Mouse (Mus musculus): ENCODE measurements around the gene Izumo1r. TPM values are rescaled to one million over a fixed set of nuclear protein-coding genes. Genes with fewer than 3 reads are reported as not detected.

Izumo1r gene
- polyA plus RNA-seq, 1 experiment from 2014 or later: not detected

DNA sequence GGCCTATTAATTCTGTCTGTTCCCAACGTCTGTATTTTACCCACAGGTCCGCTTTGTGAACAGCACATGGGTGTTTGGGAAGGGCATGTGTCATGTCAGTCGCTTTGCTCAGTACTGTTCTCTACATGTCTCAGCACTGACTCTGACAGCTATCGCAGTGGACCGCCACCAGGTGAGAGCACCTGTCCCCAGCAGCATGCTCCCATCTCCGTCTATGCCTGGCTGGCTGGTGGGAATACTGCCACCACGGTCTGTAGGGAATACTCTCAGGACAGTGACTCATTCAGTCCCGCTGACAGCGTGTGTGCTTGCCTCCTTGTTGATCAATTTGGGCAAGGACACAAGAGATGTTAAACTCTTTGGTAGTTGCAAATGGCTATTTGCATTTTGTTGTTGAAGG, 39.0 kb downstream of the Izumo1r start:
- Histone ChIP-seq H3K27me3 (ENCODE audit: control insufficient read depth, insufficient read depth, low read depth, low read length) (peaks cover 14% of the 10 kb centered on the region), H3K9me3 (replicated peaks; ENCODE audit: control insufficient read depth, low read length, poor library complexity, severe bottlenecking) (no peaks in the 10 kb centered on the region), H3K9ac (ENCODE audit: low read depth, low read length) (no peak overlapping the region), H3K4me2 (ENCODE audit: low read length) (no peak overlapping the region), H3K4me3 (ENCODE audit: low read depth, low read length) (no peak overlapping the region), H3K27ac (ENCODE audit: low read length) (no peak overlapping the region), H3K4me1 (ENCODE audit: control insufficient read depth, insufficient read depth, low read length) (peaks cover 5% of the 10 kb centered on the region; the same call in 1 of the 2 replicates), H3K36me3 (ENCODE audit: control insufficient read depth, insufficient read depth, low read length) (no peaks in the 10 kb centered on the region)
- ATAC-seq: no peak
- 85% methylated on average over 9 of the region's 9 CpGs for WGBS

DNA sequence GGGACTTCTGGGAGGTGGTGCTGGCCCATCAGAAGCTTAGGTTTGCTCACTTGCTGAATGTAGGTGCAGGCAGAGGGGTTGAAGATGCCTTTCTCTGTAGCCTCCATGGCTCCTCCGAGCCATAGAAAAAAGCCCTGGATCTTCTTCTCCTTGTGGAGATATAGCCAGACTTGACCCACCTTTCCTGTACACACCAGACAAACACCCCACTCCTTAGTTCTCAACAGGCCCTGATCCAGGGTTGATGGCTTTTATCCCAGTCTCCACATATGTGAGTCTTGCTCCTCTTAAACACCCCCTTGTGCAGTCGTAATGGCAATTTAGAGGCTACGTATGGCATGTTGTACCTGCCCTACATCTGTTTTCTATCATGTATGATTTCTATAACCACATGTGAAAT, 40.6 kb downstream of the Izumo1r start:
- Histone ChIP-seq H3K9ac (ENCODE audit: low read depth, low read length) (no peak overlapping the region), H3K4me2 (ENCODE audit: low read length) (no peak overlapping the region), H3K4me3 (ENCODE audit: low read depth, low read length) (no peak overlapping the region), H3K27me3 (ENCODE audit: control insufficient read depth, insufficient read depth, low read depth, low read length) (peaks cover 23% of the 10 kb centered on the region), H3K36me3 (ENCODE audit: control insufficient read depth, insufficient read depth, low read length) (no peaks in the 10 kb centered on the region), H3K4me1 (ENCODE audit: control insufficient read depth, insufficient read depth, low read length) (peaks cover 8% of the 10 kb centered on the region; the same call in 1 of the 2 replicates), H3K9me3 (replicated peaks; ENCODE audit: control insufficient read depth, low read length, poor library complexity, severe bottlenecking) (no peaks in the 10 kb centered on the region), H3K27ac (ENCODE audit: low read length) (no peak overlapping the region)
- no peak for ATAC-seq
- 89% methylated on average over 3 of the region's 3 CpGs for WGBS

DNA sequence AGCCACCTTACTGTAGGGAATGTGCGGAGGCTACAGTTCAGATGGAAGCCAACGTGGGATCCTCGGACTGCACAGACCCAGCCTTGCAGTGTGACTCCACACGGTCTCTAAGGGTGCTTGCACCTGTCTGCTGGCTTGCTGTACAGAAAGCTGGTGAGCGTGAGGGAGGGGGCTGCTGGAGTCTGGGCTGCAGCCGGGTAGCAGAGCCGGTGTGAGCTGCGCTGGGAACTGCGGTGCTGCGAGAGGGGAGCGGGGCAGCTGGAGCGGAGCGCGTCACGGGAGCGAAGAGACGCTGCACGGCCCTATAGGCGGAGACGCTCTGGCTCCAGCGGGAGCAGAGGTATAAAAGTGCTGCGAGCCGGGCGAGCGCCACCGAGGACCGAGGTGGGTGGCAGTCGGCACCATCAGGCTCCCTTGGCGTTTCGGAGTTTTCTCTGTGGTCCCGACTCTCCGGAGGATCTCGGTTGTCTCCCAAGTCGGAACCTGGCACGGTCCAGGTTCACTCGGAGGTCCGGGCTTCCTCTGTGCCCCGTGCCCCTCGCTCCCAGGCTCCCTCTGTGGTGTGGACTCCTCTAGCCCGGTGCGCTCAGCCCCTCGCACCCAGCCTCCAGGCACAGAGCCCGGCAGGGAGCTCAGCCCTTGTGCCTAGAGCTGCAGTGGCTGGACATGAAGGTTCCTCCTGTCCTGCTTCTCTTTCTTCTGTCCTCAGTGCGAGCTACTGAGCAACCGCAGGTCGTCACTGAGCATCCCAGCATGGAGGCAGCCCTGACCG, 43.7 kb downstream of the Izumo1r start, which contains the start of gene Gpr83:
Gene Gpr83 (plus strand): TSS at position 343 of the 772 bp plus-strand sequence.
- ATAC-seq: peak; percentile 95
- Histone ChIP-seq H3K4me1 (ENCODE audit: control insufficient read depth, insufficient read depth, low read length) (peaks cover 8% of the 10 kb centered on the region; the same call in 1 of the 2 replicates), H3K27ac (ENCODE audit: low read length) (no peak within 1 kb of the TSS), H3K4me3 (ENCODE audit: low read depth, low read length) (peak within 1 kb of the TSS; percentile 51), H3K4me2 (ENCODE audit: low read length) (peak within 1 kb of the TSS; percentile 89), H3K36me3 (ENCODE audit: control insufficient read depth, insufficient read depth, low read length) (no peaks in the 10 kb centered on the region), H3K9ac (ENCODE audit: low read depth, low read length) (peak within 1 kb of the TSS; percentile 66), H3K9me3 (replicated peaks; ENCODE audit: control insufficient read depth, low read length, poor library complexity, severe bottlenecking) (no peaks in the 10 kb centered on the region), H3K27me3 (ENCODE audit: control insufficient read depth, insufficient read depth, low read depth, low read length) (peaks cover 21% of the 10 kb centered on the region)
- WGBS: 2% methylated on average over 46 of the region's 47 CpGs

DNA sequence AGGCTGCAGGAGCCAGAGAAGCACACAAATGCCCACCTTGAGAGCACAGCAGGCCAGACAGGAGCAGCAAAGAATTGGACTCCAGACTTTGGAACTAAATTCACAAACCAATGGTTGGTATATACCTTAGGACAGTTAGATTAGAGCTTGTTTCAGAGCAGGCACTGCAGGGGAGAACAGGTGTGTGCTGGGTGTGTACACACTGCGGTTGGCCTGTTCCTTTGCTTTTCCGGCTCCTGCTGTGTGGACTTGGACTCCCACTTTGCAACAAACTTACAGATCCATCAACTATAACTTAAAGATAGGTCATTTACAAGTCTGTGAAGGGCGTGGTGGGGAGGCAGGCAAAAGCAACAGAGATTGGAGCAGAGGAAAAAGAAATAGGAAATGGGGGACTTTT, 45.0 kb downstream of the Izumo1r start:
- H3K9ac ChIP-seq (ENCODE audit: low read depth, low read length): no peak overlapping the region
- no peak overlapping the region for H3K4me2 ChIP-seq (ENCODE audit: low read length)
- no peaks in the 10 kb centered on the region for H3K36me3 ChIP-seq (ENCODE audit: control insufficient read depth, insufficient read depth, low read length)
- H3K4me3 ChIP-seq (ENCODE audit: low read depth, low read length): no peak overlapping the region
- WGBS: 91% methylated on average over 3 of the region's 3 CpGs
- H3K27me3 ChIP-seq (ENCODE audit: control insufficient read depth, insufficient read depth, low read depth, low read length): peaks cover 21% of the 10 kb centered on the region
- no peak overlapping the region for H3K27ac ChIP-seq (ENCODE audit: low read length)
- ATAC-seq: no peak
- H3K4me1 ChIP-seq (ENCODE audit: control insufficient read depth, insufficient read depth, low read length): peaks cover 8% of the 10 kb centered on the region; the same call in 1 of the 2 replicates
- H3K9me3 ChIP-seq (replicated peaks; ENCODE audit: control insufficient read depth, low read length, poor library complexity, severe bottlenecking): no peaks in the 10 kb centered on the region

DNA sequence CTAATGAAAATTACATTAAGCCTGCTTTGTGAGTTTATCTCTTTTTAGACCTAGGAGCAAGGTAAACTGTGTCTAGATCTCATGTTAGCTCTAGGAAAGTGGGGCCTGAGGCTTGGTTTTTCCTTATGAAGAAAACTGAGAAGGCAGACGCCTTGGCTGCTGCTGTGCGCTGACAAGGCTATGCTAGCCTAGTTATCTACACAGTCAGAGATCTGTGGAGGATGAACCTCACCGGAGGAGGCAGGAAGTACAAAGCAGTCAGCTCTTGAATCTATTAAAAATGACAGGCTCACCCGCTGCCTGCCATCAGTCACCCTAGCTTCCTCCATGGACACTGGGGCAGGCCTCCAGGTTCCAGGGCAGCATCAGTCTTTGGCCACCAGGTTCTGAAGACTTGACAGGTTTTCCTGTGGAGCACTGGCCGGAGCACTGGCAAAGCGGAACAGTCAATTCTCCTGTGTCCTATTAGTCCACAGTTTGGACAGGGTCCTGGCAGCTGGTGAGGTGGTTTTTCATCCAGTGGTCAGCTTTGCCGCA, 45.5 kb downstream of the Izumo1r start:
- Histone ChIP-seq H3K36me3 (ENCODE audit: control insufficient read depth, insufficient read depth, low read length) (no peaks in the 10 kb centered on the region), H3K27me3 (ENCODE audit: control insufficient read depth, insufficient read depth, low read depth, low read length) (peaks cover 21% of the 10 kb centered on the region), H3K4me2 (ENCODE audit: low read length) (no peak overlapping the region), H3K9me3 (replicated peaks; ENCODE audit: control insufficient read depth, low read length, poor library complexity, severe bottlenecking) (no peaks in the 10 kb centered on the region), H3K27ac (ENCODE audit: low read length) (no peak overlapping the region), H3K4me3 (ENCODE audit: low read depth, low read length) (no peak overlapping the region), H3K9ac (ENCODE audit: low read depth, low read length) (no peak overlapping the region), H3K4me1 (ENCODE audit: control insufficient read depth, insufficient read depth, low read length) (peaks cover 8% of the 10 kb centered on the region; the same call in 1 of the 2 replicates)
- no peak for ATAC-seq
- 70% methylated on average over 7 of the region's 7 CpGs for WGBS

DNA sequence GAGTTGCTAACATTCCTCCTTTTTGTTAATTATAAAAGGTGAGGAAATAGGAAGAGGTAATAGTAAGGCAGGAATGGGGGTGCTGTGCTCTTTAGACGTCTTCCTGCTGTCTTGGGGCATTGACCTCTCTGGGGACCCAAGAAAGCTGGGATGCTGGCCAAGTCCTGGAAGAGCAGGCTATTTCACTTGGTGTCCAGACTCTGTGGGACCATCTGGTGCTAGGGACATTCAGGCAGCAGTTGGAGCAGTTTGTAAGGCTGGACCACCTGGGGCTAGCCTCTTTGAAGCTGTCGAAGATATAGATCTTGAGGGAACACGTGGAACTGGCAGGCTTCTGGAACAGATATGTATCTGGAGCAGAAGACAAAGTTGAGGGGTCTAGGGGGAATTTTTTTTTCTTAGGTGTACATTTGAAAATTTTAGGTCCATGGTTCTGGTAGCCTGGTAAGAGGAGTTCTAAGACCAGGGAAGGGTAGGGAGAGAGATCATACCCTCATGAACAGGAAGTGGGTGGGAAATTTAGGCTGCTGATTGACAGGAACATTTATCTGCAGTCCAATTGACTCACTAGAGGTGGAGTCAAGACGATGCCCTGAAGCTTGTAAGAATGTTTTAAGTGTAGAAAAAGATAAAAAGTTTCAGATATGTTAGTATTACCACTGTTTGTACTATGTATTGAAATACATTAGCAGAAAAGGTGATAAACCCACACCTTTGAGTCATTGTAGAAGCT, 46.7 kb downstream of the Izumo1r start:
- WGBS: 57% methylated on average over 4 of the region's 4 CpGs
- peaks cover 21% of the 10 kb centered on the region for H3K27me3 ChIP-seq (ENCODE audit: control insufficient read depth, insufficient read depth, low read depth, low read length)
- H3K4me2 ChIP-seq (ENCODE audit: low read length): no peak overlapping the region
- no peaks in the 10 kb centered on the region for H3K36me3 ChIP-seq (ENCODE audit: control insufficient read depth, insufficient read depth, low read length)
- peaks cover 8% of the 10 kb centered on the region; the same call in 1 of the 2 replicates for H3K4me1 ChIP-seq (ENCODE audit: control insufficient read depth, insufficient read depth, low read length)
- ATAC-seq: no peak
- no peak overlapping the region for H3K9ac ChIP-seq (ENCODE audit: low read depth, low read length)
- no peaks in the 10 kb centered on the region for H3K9me3 ChIP-seq (replicated peaks; ENCODE audit: control insufficient read depth, low read length, poor library complexity, severe bottlenecking)
- H3K27ac ChIP-seq (ENCODE audit: low read length): no peak overlapping the region
- no peak overlapping the region for H3K4me3 ChIP-seq (ENCODE audit: low read depth, low read length)

DNA sequence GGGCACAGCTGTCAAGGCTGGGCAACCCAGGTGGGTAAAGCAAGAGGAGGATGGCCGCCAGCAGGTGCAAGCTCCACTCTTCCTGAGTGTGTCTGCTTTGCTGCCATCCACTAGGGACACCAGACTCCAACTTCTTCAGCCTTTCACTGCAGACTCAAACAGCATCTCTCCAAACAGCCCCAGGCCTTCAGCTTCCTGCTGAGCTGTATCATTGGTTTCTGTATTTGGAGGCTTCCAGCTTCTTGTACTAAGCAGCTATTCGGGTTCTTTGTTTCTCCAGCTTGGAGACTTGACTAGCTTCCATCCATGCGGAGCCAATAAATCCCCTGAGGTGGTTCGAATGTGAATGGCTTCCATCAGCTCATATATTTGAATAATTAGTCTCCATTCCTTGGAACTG, 49.2 kb downstream of the Izumo1r start:
- no peak overlapping the region for H3K4me3 ChIP-seq (ENCODE audit: low read depth, low read length)
- 0 out of 2 replicates have a peak, but pooled peaks have one; percentile 36 for ATAC-seq

DNA sequence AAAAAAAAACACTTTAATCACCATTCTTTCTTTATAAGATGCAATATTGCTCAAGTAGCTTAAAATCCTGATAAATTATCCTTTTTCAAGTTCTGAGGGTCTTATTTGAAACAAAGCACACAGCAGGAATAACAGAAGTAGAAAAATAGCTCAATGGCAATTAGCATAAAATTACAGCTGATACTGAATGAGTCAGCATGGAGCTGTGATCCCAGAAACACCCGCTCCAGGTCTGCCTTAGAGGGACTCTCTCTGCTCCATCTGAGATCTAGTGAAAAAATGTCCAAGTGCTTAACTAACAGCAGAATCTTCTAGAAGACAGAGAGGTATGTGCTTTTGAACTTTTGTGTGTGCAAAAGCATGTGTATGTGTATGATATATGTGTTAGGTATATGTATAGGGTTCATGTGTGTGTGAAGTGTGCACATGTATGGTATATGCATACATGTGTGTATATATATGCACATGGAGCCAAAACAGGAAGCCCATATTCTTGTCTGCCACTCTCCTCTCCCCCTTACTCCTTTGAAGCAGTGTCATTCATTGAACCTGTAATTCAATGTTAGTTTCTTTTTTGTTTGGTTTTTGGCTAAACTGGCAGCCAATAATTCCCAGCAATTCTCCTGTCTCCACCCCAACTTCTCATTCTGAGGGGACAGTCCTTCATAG, 55.3 kb downstream of the Izumo1r start:
- Histone ChIP-seq H3K4me1 (ENCODE audit: control insufficient read depth, insufficient read depth, low read length) (no peaks in the 10 kb centered on the region), H3K9me3 (replicated peaks; ENCODE audit: control insufficient read depth, low read length, poor library complexity, severe bottlenecking) (0 out of 2 replicates have a peak, but pooled peaks cover 3% of the 10 kb centered on the region), H3K9ac (ENCODE audit: low read depth, low read length) (no peak overlapping the region), H3K27ac (ENCODE audit: low read length) (no peak overlapping the region), H3K4me2 (ENCODE audit: low read length) (no peak overlapping the region), H3K36me3 (ENCODE audit: control insufficient read depth, insufficient read depth, low read length) (no peaks in the 10 kb centered on the region), H3K4me3 (ENCODE audit: low read depth, low read length) (no peak overlapping the region), H3K27me3 (ENCODE audit: control insufficient read depth, insufficient read depth, low read depth, low read length) (no peaks in the 10 kb centered on the region)
- WGBS: 75% methylated on average over 1 of the region's 1 CpGs
- ATAC-seq: no peak

More for the DNA sequence above, 49.2 kb downstream of the Izumo1r start:
- H3K9me3 ChIP-seq (replicated peaks; ENCODE audit: control insufficient read depth, low read length, poor library complexity, severe bottlenecking): 0 out of 2 replicates have a peak, but pooled peaks cover 3% of the 10 kb centered on the region
- H3K4me1 ChIP-seq (ENCODE audit: control insufficient read depth, insufficient read depth, low read length): peaks cover 2% of the 10 kb centered on the region; the same call in 1 of the 2 replicates
- H3K9ac ChIP-seq (ENCODE audit: low read depth, low read length): no peak overlapping the region
- 60% methylated on average over 4 of the region's 4 CpGs for WGBS
- H3K27me3 ChIP-seq (ENCODE audit: control insufficient read depth, insufficient read depth, low read depth, low read length): peaks cover 9% of the 10 kb centered on the region
- no peaks in the 10 kb centered on the region for H3K36me3 ChIP-seq (ENCODE audit: control insufficient read depth, insufficient read depth, low read length)
- H3K4me2 ChIP-seq (ENCODE audit: low read length): no peak overlapping the region
- H3K27ac ChIP-seq (ENCODE audit: low read length): no peak overlapping the region
